Mouse (Mus musculus) midbrain, embryonic 11.5 days (tissue): ENCODE results near the gene Crk. TPM values are rescaled to one million over a fixed set of nuclear protein-coding genes. Genes with fewer than 3 reads are reported as not detected.

ENCODE experiments used
- ATAC-seq: fragments of 200-750 bp; cut with Nextera tagmentation; 2 replicates; pipeline ENCODE4 v1.8.0; 2017; ENCODE audit warnings: moderate TSS enrichment, moderate library complexity; ENCODE audit not compliant: low FRiP score
- DNase-seq: peaks from one replicate; pipeline ENCODE4 v3.0.0; 2015; ENCODE audit warnings: low spot score; ENCODE audit errors: missing footprints
- H3K27ac ChIP-seq: fragments of 300-500 bp; sonication (generic); 2 replicates; pipeline ENCODE4 v1.5.1; 2014; ENCODE audit warnings: low read depth, low read length
- H3K27me3 ChIP-seq: fragments of 300-500 bp; sonication (generic); 2 replicates; pipeline ENCODE4 v1.6.1; 2014; ENCODE audit warnings: mild to moderate bottlenecking, low read length, moderate library complexity, mixed read lengths; ENCODE audit not compliant: control insufficient read depth, insufficient read depth
- H3K36me3 ChIP-seq: fragments of 300-500 bp; sonication (generic); 2 replicates; pipeline ENCODE4 v1.6.1; 2014; ENCODE audit warnings: mild to moderate bottlenecking, low read length, moderate library complexity, mixed read lengths; ENCODE audit not compliant: control insufficient read depth, insufficient read depth
- H3K4me1 ChIP-seq: fragments of 300-500 bp; sonication (generic); 2 replicates; pipeline ENCODE4 v1.6.1; 2014; ENCODE audit warnings: low read length; ENCODE audit not compliant: control insufficient read depth, insufficient read depth
- H3K4me2 ChIP-seq: fragments of 300-500 bp; sonication (generic); 2 replicates; pipeline ENCODE4 v1.6.1; 2014; ENCODE audit warnings: mild to moderate bottlenecking, moderate library complexity
- H3K4me3 ChIP-seq: fragments of 300-500 bp; sonication (generic); 2 replicates; pipeline ENCODE4 v1.5.1; 2014; ENCODE audit warnings: low read depth, low read length
- H3K9ac ChIP-seq: fragments of 300-500 bp; sonication (generic); 2 replicates; pipeline ENCODE4 v1.6.1; 2014; ENCODE audit warnings: low read length
- H3K9me3 ChIP-seq: fragments of 300-500 bp; sonication (generic); 2 replicates; pipeline ENCODE4 v1.6.1; 2016; ENCODE audit warnings: low read length; ENCODE audit not compliant: control insufficient read depth
- WGBS: fragments of 180-500 bp; shearing (Covaris S2); extraction: QIAGEN DNeasy Blood & Tissue Kit; methylation state at CpG from one replicate; pipeline ENCODE4 v1.1.7; 2014; 5-methylcytosine and 5-hydroxymethylcytosine counted together
- polyA plus RNA-seq: library from polyadenylated mRNA; unstranded; fragments of >200 nt; fragmentation: Nextera tagmentation; extraction: Ambion mirVana; gene quantifications from 2 replicates; pipeline ENCODE4 v1.2.1, GENCODE M21; 2014

Crk gene
- polyA plus RNA-seq, 1 experiment from 2014 or later: 130 TPM

- H3K27me3 ChIP-seq: no peaks in the 10 kb centered on the region
- H3K4me1 ChIP-seq: peaks cover 7% of the 10 kb centered on the region
- ATAC-seq (no peak), DNase-seq (no peak)
- WGBS: 90% methylated on average over 3 of the region's 3 CpGs
- no peak overlapping the region for H3K27ac ChIP-seq
- no peaks in the 10 kb centered on the region for H3K9me3 ChIP-seq
- H3K36me3 ChIP-seq: no peaks in the 10 kb centered on the region
- H3K9ac ChIP-seq: peak overlapping the region; percentile 36; the same call in 1 of the 2 replicates
- H3K4me2 ChIP-seq: peak overlapping the region; percentile 57
- peak overlapping the region; percentile 98 for H3K4me3 ChIP-seq
Observed at GRCm38 (mm10) chr11:75677881-75678746, 945 bp upstream of the Crk start.

GRCm38 (mm10) chr11:75679439-75680171, 546 bp downstream of the Crk start:
- ATAC-seq: peak; percentile 83
- H3K4me3 ChIP-seq: peak overlapping the region; percentile 98
- under 1% methylated on average over 42 of the region's 43 CpGs for WGBS

GRCm38 (mm10) chr11:75684462-75684861, 5.4 kb downstream of the Crk start:
- H3K27me3 ChIP-seq: no peaks in the 10 kb centered on the region
- no peak overlapping the region for H3K4me3 ChIP-seq
- no peak for DNase-seq
- H3K9me3 ChIP-seq: no peaks in the 10 kb centered on the region
- no peak for ATAC-seq
- no peaks in the 10 kb centered on the region for H3K36me3 ChIP-seq
- no peak overlapping the region for H3K27ac ChIP-seq
- no peak overlapping the region for H3K4me2 ChIP-seq
- no peak overlapping the region for H3K9ac ChIP-seq
- 96% methylated on average over 5 of the region's 5 CpGs for WGBS
- peaks cover 7% of the 10 kb centered on the region for H3K4me1 ChIP-seq

More at GRCm38 (mm10) chr11:75679439-75680171, 546 bp downstream of the Crk start:
- no peaks in the 10 kb centered on the region for H3K9me3 ChIP-seq
- H3K4me1 ChIP-seq: peaks cover 7% of the 10 kb centered on the region
- no peaks in the 10 kb centered on the region for H3K36me3 ChIP-seq
- H3K27me3 ChIP-seq: no peaks in the 10 kb centered on the region
- H3K4me2 ChIP-seq: peak overlapping the region; percentile 78
- peak overlapping the region; percentile 83 for H3K9ac ChIP-seq
- H3K27ac ChIP-seq: peak overlapping the region; percentile 69
- peak; percentile 95 for DNase-seq

GRCm38 (mm10) chr11:75684956-75685355, 5.9 kb downstream of the Crk start:
- H3K9ac ChIP-seq: no peak overlapping the region
- H3K4me2 ChIP-seq: no peak overlapping the region
- no peak overlapping the region for H3K27ac ChIP-seq
- no peaks in the 10 kb centered on the region for H3K9me3 ChIP-seq
- ATAC-seq (no peak), DNase-seq (no peak)
- peaks cover 7% of the 10 kb centered on the region for H3K4me1 ChIP-seq
- H3K36me3 ChIP-seq: no peaks in the 10 kb centered on the region
- no peaks in the 10 kb centered on the region for H3K27me3 ChIP-seq
- 78% methylated on average over 2 of the region's 2 CpGs for WGBS
- H3K4me3 ChIP-seq: no peak overlapping the region

- DNase-seq: no peak
- H3K9ac ChIP-seq: no peak overlapping the region
- no peak overlapping the region for H3K27ac ChIP-seq
- H3K4me3 ChIP-seq: no peak overlapping the region
- no peak for ATAC-seq
- 87% methylated on average over 2 of the region's 2 CpGs for WGBS
- no peak overlapping the region for H3K4me2 ChIP-seq
- H3K27me3 ChIP-seq: no peaks in the 10 kb centered on the region
- H3K4me1 ChIP-seq: no peaks in the 10 kb centered on the region
- no peaks in the 10 kb centered on the region for H3K9me3 ChIP-seq
- peaks cover 7% of the 10 kb centered on the region for H3K36me3 ChIP-seq
Observed at GRCm38 (mm10) chr11:75687343-75687993, 8.4 kb downstream of the Crk start.

GRCm38 (mm10) chr11:75688132-75688531, 9.1 kb downstream of the Crk start:
- ATAC-seq (no peak), DNase-seq (no peak)
- H3K4me1 ChIP-seq: no peaks in the 10 kb centered on the region
- no peak overlapping the region for H3K4me2 ChIP-seq
- H3K27ac ChIP-seq: no peak overlapping the region
- H3K36me3 ChIP-seq: peaks cover 10% of the 10 kb centered on the region
- H3K9ac ChIP-seq: no peak overlapping the region
- H3K9me3 ChIP-seq: no peaks in the 10 kb centered on the region
- H3K27me3 ChIP-seq: no peaks in the 10 kb centered on the region
- no peak overlapping the region for H3K4me3 ChIP-seq
- 92% methylated on average over 2 of the region's 2 CpGs for WGBS

- Histone ChIP-seq H3K27me3 (no peaks in the 10 kb centered on the region), H3K4me1 (no peaks in the 10 kb centered on the region), H3K9me3 (no peaks in the 10 kb centered on the region), H3K4me3 (no peak overlapping the region), H3K9ac (no peak overlapping the region), H3K36me3 (peaks cover 19% of the 10 kb centered on the region), H3K27ac (no peak overlapping the region), H3K4me2 (no peak overlapping the region)
- DNase-seq (no peak), ATAC-seq (no peak)
- 84% methylated on average over 1 of the region's 1 CpGs for WGBS
Observed at GRCm38 (mm10) chr11:75689977-75690376, 10.9 kb downstream of the Crk start.

- DNase-seq (no peak), ATAC-seq (no peak)
- no peak overlapping the region for H3K4me3 ChIP-seq
- no peaks in the 10 kb centered on the region for H3K9me3 ChIP-seq
- H3K27ac ChIP-seq: no peak overlapping the region
- no peak overlapping the region for H3K9ac ChIP-seq
- no peaks in the 10 kb centered on the region for H3K27me3 ChIP-seq
- no peak overlapping the region for H3K4me2 ChIP-seq
- H3K36me3 ChIP-seq: peaks cover 19% of the 10 kb centered on the region
- no peaks in the 10 kb centered on the region for H3K4me1 ChIP-seq
Observed at GRCm38 (mm10) chr11:75691047-75691446, 12.0 kb downstream of the Crk start.

GRCm38 (mm10) chr11:75693570-75693969, 14.5 kb downstream of the Crk start:
- H3K4me1 ChIP-seq: no peaks in the 10 kb centered on the region
- no peak for ATAC-seq
- H3K4me3 ChIP-seq: no peak overlapping the region
- peaks cover 29% of the 10 kb centered on the region for H3K36me3 ChIP-seq
- H3K27me3 ChIP-seq: no peaks in the 10 kb centered on the region
- no peak overlapping the region for H3K9ac ChIP-seq
- 91% methylated on average over 5 of the region's 5 CpGs for WGBS
- H3K27ac ChIP-seq: no peak overlapping the region
- no peak overlapping the region for H3K4me2 ChIP-seq
- no peaks in the 10 kb centered on the region for H3K9me3 ChIP-seq
- no peak for DNase-seq
